Mouse (Mus musculus) forebrain, embryonic 14.5 days (tissue): ENCODE measurements around the gene Anp32e. TPM values are rescaled to one million over a fixed set of nuclear protein-coding genes. Genes with fewer than 3 reads are reported as not detected.

Experiments
- ATAC-seq: fragments of 200-750 bp; cut with Nextera tagmentation; 2 replicates; pipeline ENCODE4 v1.8.0; 2017; ENCODE audit warnings: mild to moderate bottlenecking, moderate library complexity
- DNase-seq: peaks from one replicate; pipeline ENCODE4 v3.0.0-alpha.2; 2015; ENCODE audit warnings: low spot score
- H3K27ac ChIP-seq: fragments of 300-500 bp; sonication (generic); 2 replicates; pipeline ENCODE4 v1.5.1; 2014; ENCODE audit warnings: low read depth, mild to moderate bottlenecking, control low read depth, low read length, moderate library complexity
- H3K27me3 ChIP-seq: fragments of 300-500 bp; sonication (generic); replicated peaks from 2 replicates; pipeline ENCODE4 v1.6.1; 2014; ENCODE audit warnings: low read length, control low read depth, mixed read lengths; ENCODE audit not compliant: control insufficient read depth, insufficient read depth
- H3K36me3 ChIP-seq: fragments of 300-500 bp; sonication (generic); 2 replicates; pipeline ENCODE4 v1.6.1; 2014; ENCODE audit warnings: low read length, control low read depth; ENCODE audit not compliant: control insufficient read depth, insufficient read depth
- H3K4me1 ChIP-seq: fragments of 300-500 bp; sonication (generic); 2 replicates; pipeline ENCODE4 v1.6.1; 2014; ENCODE audit warnings: antibody characterized with exemption, low read length, control low read depth; ENCODE audit not compliant: control insufficient read depth, insufficient read depth
- H3K4me2 ChIP-seq: fragments of 300-500 bp; sonication (generic); 2 replicates; pipeline ENCODE4 v1.6.1; 2014; ENCODE audit warnings: mild to moderate bottlenecking, control low read depth, low read length
- H3K4me3 ChIP-seq: fragments of 300-500 bp; sonication (generic); 2 replicates; pipeline ENCODE4 v1.5.1; 2014; ENCODE audit warnings: low read depth, low read length, control low read depth
- H3K9ac ChIP-seq: fragments of 300-500 bp; sonication (generic); 2 replicates; pipeline ENCODE4 v1.6.1; 2014; ENCODE audit warnings: mild to moderate bottlenecking, low read length, control low read depth, moderate library complexity
- H3K9me3 ChIP-seq: fragments of 300-500 bp; sonication (generic); replicated peaks from 2 replicates; pipeline ENCODE4 v1.6.1; 2016; ENCODE audit warnings: low read length, control low read depth, mixed read lengths; ENCODE audit not compliant: control insufficient read depth
- WGBS: fragments of 180-500 bp; shearing (Covaris S2); extraction: QIAGEN DNeasy Blood & Tissue Kit; methylation state at CpG from one replicate; pipeline ENCODE4 v1.1.7; 2014; 5-methylcytosine and 5-hydroxymethylcytosine counted together
- polyA plus RNA-seq: library from polyadenylated mRNA; unstranded; fragments of >200 nt; fragmentation: Nextera tagmentation; extraction: Ambion mirVana; gene quantifications from 2 replicates; pipeline ENCODE4 v1.2.1, GENCODE M21; 2014

Anp32e gene
- polyA plus RNA-seq, 1 experiment from 2014 or later: 49.1 TPM

- Histone ChIP-seq H3K9me3 (no peaks in the 10 kb centered on the region), H3K36me3 (peaks cover 40% of the 10 kb centered on the region), H3K4me1 (peaks cover 28% of the 10 kb centered on the region), H3K27me3 (no peaks in the 10 kb centered on the region), H3K27ac (peak overlapping the region; percentile 99; the same call in 1 of the 2 replicates), H3K9ac (peak overlapping the region; percentile 99), H3K4me2 (peak overlapping the region; percentile 65), H3K4me3 (peak overlapping the region; percentile 78)
- DNase-seq: no peak
- ATAC-seq: no peak
- 34% methylated on average over 4 of the region's 4 CpGs for WGBS
Observed at GRCm38 (mm10) chr3:95993881-95994280, 64.8 kb downstream of the Anp32e start.

GRCm38 (mm10) chr3:95994381-95994846 is 65.4 kb downstream of the Anp32e start:
- no peak for ATAC-seq
- H3K4me1 ChIP-seq: peaks cover 28% of the 10 kb centered on the region

GRCm38 (mm10) chr3:95994975-95995801 is 66.1 kb downstream of the Anp32e start:
- H3K9ac ChIP-seq: peak overlapping the region; percentile 99
- peak overlapping the region; percentile 65 for H3K4me2 ChIP-seq
- H3K27me3 ChIP-seq: no peaks in the 10 kb centered on the region
- peak overlapping the region; percentile 78 for H3K4me3 ChIP-seq
- DNase-seq: peak; percentile 67
- ATAC-seq: peak; percentile 79
- under 1% methylated on average over 50 of the region's 51 CpGs for WGBS
- peaks cover 27% of the 10 kb centered on the region for H3K36me3 ChIP-seq
- H3K9me3 ChIP-seq: no peaks in the 10 kb centered on the region
- peak overlapping the region; percentile 99 for H3K27ac ChIP-seq
- peaks cover 28% of the 10 kb centered on the region for H3K4me1 ChIP-seq

More at GRCm38 (mm10) chr3:95994381-95994846, 65.4 kb downstream of the Anp32e start:
- Histone ChIP-seq H3K36me3 (peaks cover 35% of the 10 kb centered on the region), H3K9ac (peak overlapping the region; percentile 99), H3K4me3 (peak overlapping the region; percentile 78), H3K27me3 (no peaks in the 10 kb centered on the region), H3K9me3 (no peaks in the 10 kb centered on the region), H3K27ac (peak overlapping the region; percentile 99; the same call in 1 of the 2 replicates), H3K4me2 (peak overlapping the region; percentile 65)
- WGBS: 1% methylated on average over 6 of the region's 6 CpGs
- DNase-seq: no peak

GRCm38 (mm10) chr3:95995802-95996428 is 66.9 kb downstream of the Anp32e start, which contains the start of gene Plekho1:
TSS of gene Plekho1 (minus strand) at chr3:95996001.
- Histone ChIP-seq H3K4me3 (peak within 1 kb of the TSS; percentile 78), H3K36me3 (peaks cover 20% of the 10 kb centered on the region), H3K4me2 (peak within 1 kb of the TSS; percentile 65), H3K4me1 (peaks cover 28% of the 10 kb centered on the region), H3K9me3 (no peaks in the 10 kb centered on the region), H3K9ac (peak within 1 kb of the TSS; percentile 99), H3K27me3 (no peaks in the 10 kb centered on the region), H3K27ac (peak within 1 kb of the TSS; percentile 99)
- DNase-seq: peak; percentile 69
- peak; percentile 78 for ATAC-seq
- WGBS: under 1% methylated on average over 57 of the region's 84 CpGs

- peaks cover 28% of the 10 kb centered on the region for H3K4me1 ChIP-seq
- DNase-seq (peak; percentile 20), ATAC-seq (no peak)
- H3K36me3 ChIP-seq: peaks cover 13% of the 10 kb centered on the region
- WGBS: 7% methylated on average over 6 of the region's 6 CpGs
- peak overlapping the region; percentile 78 for H3K4me3 ChIP-seq
- peak overlapping the region; percentile 99 for H3K9ac ChIP-seq
- peak overlapping the region; percentile 99 for H3K27ac ChIP-seq
- H3K9me3 ChIP-seq: no peaks in the 10 kb centered on the region
- peak overlapping the region; percentile 65 for H3K4me2 ChIP-seq
- H3K27me3 ChIP-seq: no peaks in the 10 kb centered on the region
Observed at GRCm38 (mm10) chr3:95996451-95997073, 67.5 kb downstream of the Anp32e start.

Other genes starting within 250 kb of the Anp32e start
- gene Adamtsl4, start 241.3 kb upstream of the Anp32e start, polyA plus RNA-seq: 0.13 and 0.72 TPM in 2 replicates
- 6.6 and 9.0 TPM in 2 replicates for gene Ecm1, start 189.7 kb upstream of the Anp32e start, polyA plus RNA-seq
- 46.6 and 50.7 TPM in 2 replicates for gene Tars2, start 169.0 kb upstream of the Anp32e start, polyA plus RNA-seq
- 14.3 and 18.4 TPM in 2 replicates for gene Rprd2, start 110.4 kb upstream of the Anp32e start, polyA plus RNA-seq
- gene Prpf3, start 73.4 kb upstream of the Anp32e start, polyA plus RNA-seq: 40.7 and 47.4 TPM in 2 replicates
- 280 and 333 TPM in 2 replicates for gene Mrps21, start 57.7 kb upstream of the Anp32e start, polyA plus RNA-seq
- gene Ciart, start 47.0 kb upstream of the Anp32e start, polyA plus RNA-seq: 2.7 and 2.8 TPM in 2 replicates
- 13.1 and 15.4 TPM in 2 replicates for gene BC028528, start 37.2 kb upstream of the Anp32e start, polyA plus RNA-seq
- 48.8 and 51.7 TPM in 2 replicates for gene Aph1a, start 35.3 kb upstream of the Anp32e start, polyA plus RNA-seq
- 15.5 and 19.9 TPM in 2 replicates for gene Car14, start 24.6 kb upstream of the Anp32e start, polyA plus RNA-seq
- 67.4 and 75.6 TPM in 2 replicates for gene Plekho1, start 66.8 kb downstream of the Anp32e start, polyA plus RNA-seq
- gene Vps45, start 129.2 kb downstream of the Anp32e start, polyA plus RNA-seq: 48.3 and 54.8 TPM in 2 replicates
- 4.0 and 4.4 TPM in 2 replicates for gene Otud7b, start 175.3 kb downstream of the Anp32e start, polyA plus RNA-seq
- gene Mtmr11, start 232.8 kb downstream of the Anp32e start, polyA plus RNA-seq: 7.0 and 7.9 TPM in 2 replicates
- 169 and 170 TPM in 2 replicates for gene Sf3b4, start 243.1 kb downstream of the Anp32e start, polyA plus RNA-seq